Mouse (Mus musculus): ENCODE measurements around the gene Larp4b.

Larp4b gene

GRCm38 (mm10) chr13:9127715-9128114, 34.0 kb downstream of the Larp4b start:
- peak; percentile 90 for DNase-seq

GRCm38 (mm10) chr13:9128707-9129314, 35.1 kb downstream of the Larp4b start:
- peak; percentile 87 for DNase-seq

GRCm38 (mm10) chr13:9134421-9134820, 40.7 kb downstream of the Larp4b start:
- peak; percentile 53 for DNase-seq

- DNase-seq = peak; percentile 30
Observed at GRCm38 (mm10) chr13:9136088-9136487, 42.4 kb downstream of the Larp4b start.

- DNase-seq = no peak
Observed at GRCm38 (mm10) chr13:9136733-9137132, 43.1 kb downstream of the Larp4b start.

GRCm38 (mm10) chr13:9139466-9139991, 45.8 kb downstream of the Larp4b start:
- no peak for DNase-seq

- DNase-seq = peak; percentile 92
Observed at GRCm38 (mm10) chr13:9140204-9140603, 46.5 kb downstream of the Larp4b start.

- DNase-seq = no peak
Observed at GRCm38 (mm10) chr13:9142371-9142770, 48.7 kb downstream of the Larp4b start.

- DNase-seq = no peak
Observed at GRCm38 (mm10) chr13:9148830-9149229, 55.1 kb downstream of the Larp4b start.

GRCm38 (mm10) chr13:9149473-9150217, 56.0 kb downstream of the Larp4b start:
- DNase-seq = peak; percentile 93

GRCm38 (mm10) chr13:9151100-9151499, 57.4 kb downstream of the Larp4b start:
- no peak for DNase-seq

- DNase-seq = no peak
Observed at GRCm38 (mm10) chr13:9151619-9152018, 57.9 kb downstream of the Larp4b start.

GRCm38 (mm10) chr13:9152267-9152666, 58.6 kb downstream of the Larp4b start:
- no peak for DNase-seq

- no peak for DNase-seq
Observed at GRCm38 (mm10) chr13:9153803-9154202, 60.1 kb downstream of the Larp4b start.

GRCm38 (mm10) chr13:9159282-9159681, 65.6 kb downstream of the Larp4b start:
- DNase-seq = no peak

- DNase-seq = no peak
Observed at GRCm38 (mm10) chr13:9162888-9163287, 69.2 kb downstream of the Larp4b start.

- no peak for DNase-seq
Observed at GRCm38 (mm10) chr13:9167842-9168241, 74.2 kb downstream of the Larp4b start.

GRCm38 (mm10) chr13:9169616-9170015, 75.9 kb downstream of the Larp4b start:
- peak; percentile 71 for DNase-seq

GRCm38 (mm10) chr13:9170726-9171125, 77.0 kb downstream of the Larp4b start:
- DNase-seq = peak; percentile 82

GRCm38 (mm10) chr13:9173414-9173813, 79.7 kb downstream of the Larp4b start:
- DNase-seq = no peak

GRCm38 (mm10) chr13:9175171-9175570, 81.5 kb downstream of the Larp4b start:
- DNase-seq = no peak

GRCm38 (mm10) chr13:9178270-9178669, 84.6 kb downstream of the Larp4b start:
- no peak for DNase-seq

- no peak for DNase-seq
Observed at GRCm38 (mm10) chr13:9178718-9179117, 85.0 kb downstream of the Larp4b start.

- DNase-seq = no peak
Observed at GRCm38 (mm10) chr13:9180221-9180620, 86.5 kb downstream of the Larp4b start.
